Mouse (Mus musculus) layer of hippocampus, adult 8-10 months (tissue): ENCODE measurements around the gene Dnajc28. TPM values are rescaled to one million over a fixed set of nuclear protein-coding genes. Genes with fewer than 3 reads are reported as not detected.
"Not testable (repeated sequence)": the region's sequence is repeated elsewhere in the genome, so short reads cannot be mapped to it uniquely, and the experiment has no call there.

Experiments used
- DNase-seq, 2 experiments: peaks; one replicate each; pipeline ENCODE4 v3.0.0; 2022; ENCODE audit warnings: low spot score in 2 of 2
- total RNA-seq, 4 experiments: library from RNA; stranded (reverse); gene quantifications; 2 replicates each; pipeline ENCODE4 v1.2.4; 2022

Dnajc28 gene
- 10 to 100 TPM in 1 of 4 experiments, 1 to 10 TPM in 3; 7.6 to 13.5 (median 8.8) TPM for total RNA-seq

DNA sequence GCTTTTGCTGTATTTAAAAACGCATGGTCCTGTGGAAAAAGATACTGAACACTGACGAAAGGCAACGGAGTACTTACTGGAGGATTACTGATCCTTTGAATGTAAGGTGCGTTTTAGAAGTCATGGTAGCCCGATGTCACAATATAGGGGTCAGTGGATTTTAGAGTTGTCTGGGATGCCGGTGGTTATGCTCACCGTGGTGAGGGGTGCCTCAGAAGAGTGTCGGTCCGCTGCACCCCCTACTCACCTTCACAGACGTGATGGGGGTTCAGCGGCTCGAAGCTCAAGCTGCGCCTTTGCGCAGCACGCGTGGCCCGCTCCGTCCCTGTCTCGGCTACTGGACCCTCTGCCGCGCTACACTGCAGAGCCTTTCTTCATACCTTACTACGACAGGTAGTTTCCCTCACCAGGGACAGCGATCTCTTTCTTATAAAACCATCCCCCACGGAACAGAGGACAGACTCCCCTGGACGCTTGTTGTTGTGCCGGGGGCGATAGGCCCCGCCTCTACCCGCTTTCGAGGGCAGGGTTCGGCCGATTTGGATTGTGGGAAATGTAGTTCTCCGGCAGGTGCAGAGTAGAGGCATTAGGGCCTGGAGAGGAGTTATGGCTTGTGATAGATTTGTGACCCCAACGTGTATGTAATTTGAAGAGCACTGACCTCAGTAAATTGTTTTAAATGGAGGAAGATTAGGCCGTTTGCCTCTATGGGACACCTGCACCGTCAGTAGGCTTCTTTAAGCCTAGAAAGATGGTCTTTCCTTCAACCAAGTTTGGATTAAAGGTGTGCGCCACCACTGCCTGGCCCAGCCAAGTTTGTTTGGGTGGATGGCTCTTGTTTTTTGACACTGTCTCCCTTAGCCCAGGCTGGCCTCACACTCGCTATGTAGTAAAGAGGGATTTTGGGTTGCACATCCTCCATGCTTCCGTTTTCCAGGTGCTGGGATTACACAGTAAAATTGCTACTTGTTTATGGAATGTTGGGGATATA lies at the start of gene Dnajc28:
Gene Dnajc28, minus strand, starts transcription at position 516 of the 991 bp plus-strand sequence.
- peak; percentile 79 for DNase-seq

DNA sequence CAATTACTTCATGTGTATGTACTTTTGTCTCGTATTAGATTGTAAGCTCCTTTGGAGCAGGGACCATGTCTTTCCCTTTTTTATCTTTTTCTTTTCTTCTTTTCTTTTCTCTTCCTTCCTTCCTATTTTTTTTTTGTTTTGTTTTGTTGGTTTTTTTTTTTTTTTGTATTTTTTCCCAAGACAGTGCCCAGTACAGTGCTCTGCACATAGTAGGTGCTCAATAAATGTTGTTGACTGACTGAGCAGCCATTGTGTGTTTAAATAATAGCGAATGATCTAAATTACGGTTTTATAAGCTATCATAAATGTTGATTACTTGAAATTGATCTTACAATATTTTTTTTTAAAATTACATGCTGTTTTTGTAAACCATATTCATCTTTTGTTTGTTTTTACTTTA lies 45.0 kb upstream of the Dnajc28 start:
- no peak for DNase-seq

DNA sequence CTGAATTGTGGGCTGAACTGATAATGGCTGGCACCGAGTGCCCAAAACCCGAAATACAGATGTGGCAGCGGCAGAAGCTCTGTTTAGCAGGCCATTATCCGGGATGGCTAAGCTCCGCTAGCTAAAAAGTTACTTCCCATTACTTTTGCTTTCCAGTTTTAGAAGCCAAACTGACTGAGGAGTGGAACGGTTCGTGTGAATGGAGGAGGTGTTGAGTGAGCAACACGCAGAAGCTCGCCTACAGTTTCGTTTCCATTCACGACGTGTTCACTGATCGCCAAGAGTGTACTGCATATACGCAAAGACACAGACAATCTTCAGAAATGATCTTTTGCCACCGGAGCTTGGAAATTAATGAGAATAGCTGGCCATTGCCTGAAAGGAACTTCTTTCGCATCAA lies 43.5 kb upstream of the Dnajc28 start:
- no peak for DNase-seq

DNA sequence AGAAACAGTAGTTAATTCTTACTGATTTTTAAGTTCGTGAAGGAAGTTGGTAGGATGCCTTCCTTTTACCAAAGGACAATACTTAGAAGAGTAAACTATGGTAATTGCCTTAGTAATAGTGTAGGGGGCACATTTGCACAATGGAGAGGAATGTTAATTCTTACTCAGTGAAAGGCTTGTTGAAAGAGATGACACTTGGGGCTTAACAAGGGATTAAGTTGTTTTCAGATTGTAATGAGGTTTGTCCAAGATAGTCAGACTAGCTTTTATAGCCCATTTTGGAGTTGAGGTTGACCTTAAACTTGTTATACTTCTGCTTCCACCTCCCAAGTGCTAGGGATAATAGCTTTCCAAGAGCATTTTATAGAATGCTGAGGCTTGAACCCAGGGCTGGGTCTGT lies 42.6 kb upstream of the Dnajc28 start:
- no peak for DNase-seq

DNA sequence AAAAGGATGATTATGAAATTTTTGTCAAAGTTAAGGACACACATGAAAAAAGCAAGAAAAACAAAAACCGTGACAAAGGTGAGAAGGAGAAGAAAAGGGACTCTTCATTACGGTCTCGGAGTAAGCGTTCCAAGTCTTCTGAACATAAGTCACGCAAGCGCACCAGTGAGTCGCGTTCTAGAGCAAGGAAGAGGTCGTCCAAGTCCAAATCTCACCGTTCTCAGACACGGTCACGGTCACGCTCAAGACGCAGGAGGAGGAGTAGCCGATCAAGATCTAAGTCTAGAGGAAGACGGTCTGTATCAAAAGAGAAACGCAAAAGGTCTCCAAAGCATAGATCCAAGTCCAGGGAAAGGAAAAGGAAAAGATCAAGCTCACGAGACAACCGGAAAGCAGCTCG lies 41.0 kb upstream of the Dnajc28 start:
- no peak for DNase-seq

DNA sequence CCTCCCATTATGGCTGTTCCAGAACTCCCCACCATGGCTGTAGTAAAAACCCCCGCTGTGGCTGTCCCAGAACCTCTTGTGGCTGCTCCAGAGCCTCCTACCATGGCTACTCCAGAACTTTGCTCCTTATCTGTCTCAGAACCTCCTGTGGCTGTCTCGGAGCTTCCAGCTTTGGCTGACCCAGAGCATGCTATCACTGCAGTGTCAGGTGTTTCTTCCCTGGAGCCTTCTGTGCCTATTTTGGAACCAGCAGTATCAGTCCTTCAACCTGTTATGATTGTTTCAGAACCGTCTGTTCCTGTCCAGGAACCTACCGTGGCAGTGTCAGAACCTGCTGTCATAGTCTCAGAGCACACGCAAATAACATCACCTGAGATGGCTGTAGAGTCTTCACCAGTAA lies 39.6 kb upstream of the Dnajc28 start:
- no peak for DNase-seq

DNA sequence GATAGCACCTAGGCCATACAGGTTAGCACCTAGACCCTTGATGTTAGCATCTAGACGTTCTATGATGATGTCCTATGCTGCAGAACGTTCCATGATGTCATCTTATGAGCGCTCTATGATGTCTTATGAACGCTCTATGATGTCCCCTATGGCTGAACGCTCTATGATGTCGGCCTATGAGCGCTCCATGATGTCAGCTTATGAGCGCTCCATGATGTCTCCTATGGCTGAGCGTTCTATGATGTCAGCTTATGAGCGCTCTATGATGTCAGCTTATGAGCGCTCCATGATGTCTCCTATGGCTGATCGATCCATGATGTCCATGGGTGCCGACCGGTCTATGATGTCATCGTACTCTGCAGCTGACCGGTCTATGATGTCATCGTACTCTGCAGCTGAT lies 38.5 kb upstream of the Dnajc28 start:
- no peak for DNase-seq

DNA sequence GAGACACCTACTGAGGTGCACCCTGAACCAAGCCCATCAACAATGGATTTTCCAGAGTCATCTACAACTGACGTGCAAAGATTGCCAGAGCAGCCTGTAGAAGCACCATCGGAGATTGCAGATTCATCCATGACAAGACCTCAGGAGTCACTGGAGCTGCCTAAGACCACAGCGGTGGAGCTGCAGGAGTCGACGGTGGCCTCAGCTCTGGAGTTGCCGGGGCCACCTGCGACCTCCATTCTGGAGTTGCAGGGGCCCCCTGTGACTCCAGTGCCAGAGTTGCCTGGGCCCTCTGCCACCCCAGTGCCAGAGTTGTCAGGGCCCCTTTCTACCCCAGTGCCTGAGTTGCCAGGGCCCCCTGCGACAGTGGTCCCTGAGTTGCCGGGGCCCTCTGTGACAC lies 36.5 kb upstream of the Dnajc28 start:
- no peak for DNase-seq

DNA sequence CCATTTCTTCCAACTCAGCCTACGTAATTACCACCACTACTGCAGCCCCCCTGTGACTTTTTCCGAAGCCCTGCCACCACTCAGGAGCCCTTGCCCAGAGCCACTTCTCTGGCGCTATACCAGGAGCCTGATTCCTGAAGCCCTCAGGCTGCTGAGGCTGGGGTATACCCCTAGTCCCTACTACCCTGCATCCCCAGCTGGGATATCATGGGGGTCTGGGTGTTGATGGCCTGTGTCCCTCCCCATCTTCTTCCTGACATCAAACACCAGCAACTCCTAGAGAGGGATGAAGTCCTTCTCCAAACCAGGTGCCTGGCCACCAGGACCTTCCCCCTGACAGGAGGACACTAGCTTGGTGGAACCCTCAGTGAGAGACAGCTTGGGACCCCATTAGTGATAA lies 33.4 kb upstream of the Dnajc28 start:
- no peak for DNase-seq

DNA sequence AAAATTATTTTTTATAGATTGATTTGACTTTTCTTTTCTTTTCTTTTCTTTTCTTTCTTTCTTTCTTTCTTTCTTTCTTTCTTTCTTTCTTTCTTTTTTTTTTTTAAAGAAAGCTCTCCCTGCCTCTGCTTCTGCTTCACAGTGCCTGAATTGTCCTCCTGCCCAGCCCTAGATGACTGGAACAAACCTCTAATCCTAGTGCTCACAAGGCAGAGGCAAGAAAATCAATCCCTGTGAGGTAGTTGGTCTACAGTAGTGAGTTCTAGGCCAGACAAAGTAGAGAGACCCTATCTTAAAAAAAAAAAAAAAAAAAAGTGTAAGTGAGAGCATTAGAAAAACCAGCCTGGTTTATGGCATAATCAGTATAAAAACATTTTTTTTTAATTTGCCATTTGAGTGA lies 31.0 kb upstream of the Dnajc28 start:
- DNase-seq = no peak

DNA sequence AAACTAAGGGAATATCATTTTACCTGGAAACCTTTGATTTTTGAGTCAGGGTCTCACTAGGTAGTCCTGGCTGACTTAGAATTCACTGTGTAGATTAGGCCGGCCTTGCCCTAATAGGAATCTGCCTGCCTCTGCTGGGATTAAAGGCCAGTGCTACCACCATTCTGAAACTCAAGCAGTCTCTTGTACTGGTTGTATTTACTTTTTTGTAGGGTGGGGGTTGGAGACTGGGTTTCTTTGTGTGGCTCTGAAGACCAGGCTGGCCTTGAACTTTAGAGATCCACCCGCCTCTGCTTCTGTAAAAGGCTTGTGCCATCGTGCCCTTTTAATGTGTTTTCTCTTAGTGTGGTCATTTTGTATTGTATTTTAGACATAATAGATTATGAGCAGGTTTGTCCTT lies 30.4 kb upstream of the Dnajc28 start:
- DNase-seq = no peak

DNA sequence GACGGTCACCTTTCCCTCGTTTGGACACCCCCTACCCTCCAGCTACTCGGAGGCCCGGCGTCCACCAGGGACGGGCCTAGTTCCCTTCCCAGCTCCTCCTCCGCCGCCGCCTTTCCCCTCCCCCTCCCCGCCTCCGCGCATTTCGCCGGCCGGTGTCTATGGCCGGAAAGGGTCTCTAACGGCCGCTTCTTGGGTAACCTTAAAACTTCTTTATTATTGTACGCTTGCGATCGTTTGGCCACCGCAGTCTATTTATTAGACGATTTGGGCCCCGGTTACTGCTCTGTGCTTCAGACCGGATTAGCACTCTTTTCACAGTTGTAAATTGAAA lies 29.4 kb upstream of the Dnajc28 start:
- DNase-seq = peak; percentile 45 to 63

DNA sequence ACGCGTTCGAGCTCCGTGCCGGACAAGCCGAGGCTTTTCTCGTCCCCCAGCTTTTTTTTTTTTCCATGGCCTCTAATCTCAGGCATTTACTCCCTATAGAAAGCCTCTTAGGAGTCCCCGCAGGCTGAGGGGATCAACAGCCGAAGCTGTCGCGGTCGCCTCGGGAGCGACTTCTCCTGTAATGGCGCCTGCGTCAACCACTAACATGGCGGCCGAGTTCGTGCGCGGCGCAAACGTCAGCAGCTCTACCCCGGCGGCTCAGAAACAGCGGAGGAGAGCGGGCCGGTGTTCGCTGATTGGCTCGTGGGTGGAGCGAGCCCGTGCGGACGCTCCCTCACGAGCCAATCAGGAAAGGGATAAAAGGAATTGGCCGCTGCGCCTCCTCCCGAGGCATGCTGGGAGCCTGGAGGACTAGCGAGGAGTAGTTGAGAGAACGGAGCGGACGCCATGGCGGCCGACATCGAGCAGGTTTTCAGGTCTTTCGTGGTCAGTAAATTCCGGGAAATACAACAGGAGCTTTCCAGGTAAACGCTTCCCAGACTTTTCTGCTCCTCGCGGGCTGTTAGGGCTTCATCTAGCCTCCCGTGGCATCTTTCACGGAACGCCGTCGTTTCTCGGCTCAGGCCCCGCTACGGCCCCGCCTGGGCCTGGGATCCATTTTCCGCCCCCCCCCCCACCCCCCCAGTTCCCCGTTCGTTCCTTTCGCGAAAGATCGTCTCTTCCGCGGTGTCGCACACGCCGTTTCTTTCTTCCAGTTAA lies 28.8 kb upstream of the Dnajc28 start, which contains the start of gene Son:
Gene Son, plus strand, starts transcription at position 46 of the 759 bp plus-strand sequence.
- peak; percentile 97 for DNase-seq

DNA sequence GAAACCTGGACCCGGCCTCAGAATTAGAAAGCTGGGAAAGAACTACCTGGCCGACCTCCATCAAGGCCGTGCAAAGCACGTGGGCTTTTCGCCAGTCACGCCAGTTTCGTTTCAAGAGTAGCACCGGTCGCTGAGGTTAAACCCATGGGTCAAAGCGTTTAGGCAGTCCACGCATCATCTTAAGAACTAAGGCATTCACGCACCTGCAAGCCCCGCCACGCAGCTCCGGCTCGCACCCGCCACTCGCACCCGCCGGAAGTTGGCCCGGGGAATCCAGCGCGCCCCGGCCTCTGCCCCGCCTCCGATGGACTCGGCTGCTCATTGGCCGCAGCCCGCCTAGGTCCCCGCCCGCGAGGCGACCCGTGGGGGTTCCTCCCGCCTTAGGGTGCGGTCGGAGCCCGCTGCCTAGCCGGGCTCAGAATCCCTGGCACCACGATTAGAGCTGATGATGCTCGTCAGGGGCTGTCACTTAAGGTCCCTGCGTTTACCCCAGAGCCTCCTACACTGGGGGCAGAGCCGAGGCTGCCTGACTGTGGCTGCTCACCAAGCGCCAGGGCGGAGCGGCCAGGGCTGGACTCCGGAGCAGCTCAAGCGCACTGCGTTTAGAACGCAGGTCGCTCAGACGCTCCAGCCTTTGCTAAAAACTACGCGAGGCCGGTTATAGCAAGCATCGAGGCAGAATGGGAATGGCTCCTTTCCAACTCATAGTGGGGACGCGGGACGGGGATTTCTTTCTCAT lies 28.0 kb upstream of the Dnajc28 start, which contains the start of gene Gart:
Gene Gart, minus strand, starts transcription at position 272 of the 739 bp plus-strand sequence.
- DNase-seq = peak; percentile 89 to 90

DNA sequence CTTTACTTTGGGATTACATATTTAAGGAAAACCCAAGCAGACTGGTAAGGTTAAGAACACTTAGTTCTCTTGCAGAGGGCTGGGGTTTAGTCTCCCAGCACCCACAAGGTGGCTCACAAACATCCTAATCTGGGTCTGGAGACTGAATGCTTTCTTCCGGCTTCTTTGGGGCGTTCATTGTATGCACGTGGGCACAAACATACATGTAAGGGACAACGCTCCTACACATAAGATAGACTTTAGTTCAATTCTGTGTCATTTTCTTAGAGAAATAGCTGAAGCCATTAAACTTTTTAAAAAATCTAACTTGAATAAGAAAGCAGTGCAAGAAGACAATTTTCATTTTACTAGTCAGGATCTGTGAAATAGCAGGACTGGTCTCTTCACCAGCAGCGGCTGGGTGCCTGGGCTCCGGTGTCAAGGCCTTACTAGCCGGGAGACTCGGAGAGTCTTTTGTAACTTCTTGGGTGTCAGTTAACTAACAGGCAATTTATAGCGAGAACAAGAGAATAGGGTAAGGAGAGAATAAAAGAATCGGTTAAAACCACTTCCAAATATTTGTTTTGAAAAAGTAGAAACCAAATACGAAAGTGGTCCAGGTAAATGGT lies 27.3 kb upstream of the Dnajc28 start:
- no peak for DNase-seq

DNA sequence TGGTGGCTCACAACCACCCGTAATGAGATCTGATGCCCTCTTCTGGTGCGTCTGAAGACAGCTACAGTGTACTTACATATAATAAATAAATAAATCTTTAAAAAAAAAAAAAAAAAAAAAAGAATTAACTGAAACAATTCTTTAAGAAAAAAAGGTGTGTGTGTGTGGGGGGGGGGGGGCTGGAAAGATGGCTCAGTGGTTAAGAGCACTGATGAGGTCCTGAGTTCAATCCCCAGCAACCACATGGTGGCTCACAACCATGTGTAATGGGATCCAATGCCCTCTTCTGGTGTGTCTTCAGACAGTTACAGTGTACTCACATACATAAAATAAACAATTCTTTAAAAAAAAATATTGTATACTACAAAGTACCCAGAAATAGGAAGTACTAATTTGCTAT lies 26.6 kb upstream of the Dnajc28 start:
- not testable (repeated sequence) for DNase-seq

DNA sequence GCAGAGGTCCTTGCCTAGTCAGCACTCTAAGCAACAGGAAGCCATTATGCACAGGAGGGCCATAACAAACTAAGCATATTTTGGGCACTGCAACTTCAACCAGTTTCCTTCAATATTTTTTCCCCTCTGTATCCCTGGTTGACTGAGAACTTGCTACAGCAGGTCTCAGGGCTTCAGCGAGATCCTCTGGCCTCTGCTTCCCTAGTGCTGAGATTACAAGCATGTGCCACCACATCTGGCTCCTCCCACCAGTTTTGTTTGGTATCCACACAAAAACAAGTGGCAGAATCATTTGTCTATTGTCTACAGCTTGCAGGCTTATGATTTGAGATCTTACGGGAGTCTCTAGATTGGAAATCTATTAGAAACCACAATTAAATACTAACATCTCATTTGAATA lies 26.1 kb upstream of the Dnajc28 start:
- DNase-seq = no peak

DNA sequence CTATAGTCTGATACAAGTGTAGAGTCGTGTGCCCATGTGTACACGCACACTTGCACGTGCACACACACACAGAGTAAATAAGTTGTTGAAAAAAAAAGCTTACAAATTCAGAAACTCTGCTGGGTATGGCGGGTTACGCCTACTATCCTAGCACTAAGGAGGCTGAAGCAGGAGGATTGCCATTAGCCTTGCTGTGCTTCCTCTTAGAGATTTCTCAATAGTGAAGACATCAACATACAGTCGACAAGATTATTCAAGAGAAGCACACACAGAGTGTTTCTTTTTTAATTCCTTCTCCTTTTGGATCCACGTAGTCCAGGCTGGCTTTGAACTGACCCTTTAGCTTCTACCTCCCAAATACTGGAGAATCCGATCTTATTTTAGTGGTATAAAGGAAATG lies 21.3 kb upstream of the Dnajc28 start:
- no peak for DNase-seq

DNA sequence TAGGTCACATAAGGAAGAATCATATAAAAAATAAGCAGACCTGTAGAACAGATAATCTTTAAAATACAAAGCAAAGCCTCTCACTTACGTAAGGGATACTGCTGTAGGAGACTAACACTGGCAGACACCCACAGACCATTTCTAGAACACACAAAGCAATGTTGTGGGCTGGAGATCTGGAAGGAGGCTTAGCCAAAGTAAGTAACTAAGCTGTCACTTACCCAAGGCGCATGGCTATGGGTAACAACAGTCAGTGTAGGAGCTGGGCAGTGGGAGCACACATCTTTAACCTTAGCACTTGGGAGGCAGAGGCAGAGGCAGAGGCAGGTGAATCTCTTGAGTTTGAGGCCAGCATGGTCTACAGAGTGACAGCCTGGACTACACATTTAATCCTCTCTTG lies 20.8 kb upstream of the Dnajc28 start:
- DNase-seq = no peak

DNA sequence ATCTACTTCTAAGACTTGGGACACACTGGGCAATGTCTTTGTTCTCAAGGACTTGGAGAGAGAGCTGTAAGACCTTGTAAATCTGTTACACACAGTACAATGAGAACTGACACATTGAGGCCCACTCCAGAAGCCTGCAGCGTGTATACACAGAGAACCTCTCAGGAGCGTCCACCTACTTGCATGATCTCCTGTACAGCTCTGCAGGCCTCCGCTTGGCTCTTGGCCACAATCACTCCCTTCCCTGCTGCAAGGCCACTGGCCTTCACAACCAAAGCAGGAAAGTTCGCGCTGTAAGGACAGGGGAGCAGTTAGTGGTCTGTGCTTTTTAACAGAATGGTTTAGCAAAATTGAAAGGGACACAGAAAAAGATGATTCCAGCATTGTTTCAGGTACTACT lies 20.3 kb upstream of the Dnajc28 start:
- no peak for DNase-seq

DNA sequence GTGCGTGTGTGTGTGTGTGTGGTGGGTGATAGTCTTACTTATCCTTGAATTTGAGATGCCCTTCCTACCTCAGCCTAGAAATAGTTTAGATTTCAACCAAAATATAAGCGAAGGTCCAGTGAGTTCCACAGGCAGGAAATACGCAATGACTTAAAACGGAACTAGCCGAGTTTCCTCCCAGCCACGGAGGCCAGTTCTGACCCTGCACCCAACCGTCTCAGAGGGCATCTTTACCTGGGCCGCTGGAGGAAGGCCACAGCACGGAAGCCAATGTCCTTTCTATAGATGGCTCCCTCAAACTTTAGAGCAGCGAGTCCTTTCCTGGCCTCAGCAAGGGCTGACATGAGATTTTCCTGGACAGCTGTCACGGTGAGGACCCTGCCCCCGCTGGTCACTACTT lies 14.8 kb upstream of the Dnajc28 start:
- DNase-seq = no peak
